Mouse (Mus musculus) embryonic fibroblast, embryonic 13.5 days (primary cell): ENCODE results near the gene Kdm5a.

Experiments
- CTCF ChIP-seq: IDR thresholded peaks from 2 replicates; pipeline ENCODE4 v1.5.1; 2011; ENCODE audit warnings: mild to moderate bottlenecking, control low read depth, low read length, moderate library complexity, borderline replicate concordance; ENCODE audit not compliant: insufficient read depth
- POLR2A ChIP-seq: IDR thresholded peaks from 2 replicates; pipeline ENCODE4 v1.6.1; 2011; ENCODE audit warnings: low read depth, mild to moderate bottlenecking, control low read depth, low read length, moderate library complexity

DNA sequence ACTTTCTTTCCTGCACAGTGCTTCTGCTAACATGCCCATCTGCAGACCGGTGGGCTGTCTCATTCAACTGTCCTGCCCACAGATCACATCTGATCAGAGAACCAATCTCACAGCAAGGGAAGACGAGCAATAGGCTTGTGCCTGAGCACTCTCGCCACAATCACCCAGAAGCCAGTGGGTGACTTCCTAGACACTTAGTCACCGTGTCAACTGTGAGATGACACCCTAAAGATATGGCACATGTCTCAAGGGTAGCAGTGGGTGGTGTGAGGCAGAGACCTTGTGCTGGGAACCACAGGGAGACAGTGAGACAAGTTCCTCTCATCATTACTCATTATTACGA lies 89.2 kb downstream of the Kdm5a start:
- TF ChIP-seq CTCF (no peak), POLR2A (no peak)
